Mouse (Mus musculus) large intestine, adult 2 months (tissue): ENCODE data around the gene Defb30. TPM values are rescaled to one million over a fixed set of nuclear protein-coding genes. Genes with fewer than 3 reads are reported as not detected.

Experiments used
- polyA plus RNA-seq: library from polyadenylated mRNA; depleted of rRNA; stranded (reverse); fragments of >200 nt; gene quantifications from 2 replicates; pipeline ENCODE4 v1.2.3, GENCODE M21; 2012; rRNA removed

Gene Defb30
- polyA plus RNA-seq, 1 experiment, result not detected

Other genes starting within 250 kb of the Defb30 start
- 3.3 and 4.2 TPM in 2 replicates for gene Wdfy2, start 212.3 kb downstream of the Defb30 start, polyA plus RNA-seq
- 0.64 TPM in 1 of 2 replicates, not detected in the other for gene Defb48, start 65.5 kb downstream of the Defb30 start, polyA plus RNA-seq
- 1.0 TPM in 1 of 2 replicates, not detected in the other for gene Defb47, start 51.9 kb downstream of the Defb30 start, polyA plus RNA-seq
- gene Defb43, start 38.2 kb downstream of the Defb30 start, polyA plus RNA-seq, result not detected in 2 replicates
- gene Defb42, start 3.0 kb downstream of the Defb30 start, polyA plus RNA-seq, result 0.47 TPM in 1 of 2 replicates, not detected in the other